Mouse (Mus musculus): ENCODE results near the gene Rbm3. TPM values are rescaled to one million over a fixed set of nuclear protein-coding genes. Genes with fewer than 3 reads are reported as not detected.

Gene Rbm3
- polyA plus RNA-seq, 1 experiment from 2014 or later, result 450 TPM

- WGBS, result 17% methylated on average over 54 of the region's 56 CpGs
- H3K27ac ChIP-seq (ENCODE audit: low read depth, low read length), result no peak within 1 kb of the TSS
- ATAC-seq (ENCODE audit: low FRiP score), result peak; percentile 90
Measured at GRCm38 (mm10) chrX:8175504-8176385, 30.1 kb upstream of the Rbm3 start, which contains the start of gene Tbc1d25. Gene Tbc1d25 (minus strand): TSS chrX:8176181.

GRCm38 (mm10) chrX:8175169-8175503 is 29.5 kb upstream of the Rbm3 start:
- WGBS, result 19% methylated on average over 4 of the region's 4 CpGs
- no peaks in the 10 kb centered on the region for H3K9me3 ChIP-seq (ENCODE audit: control insufficient read depth, low read length)
- H3K27me3 ChIP-seq (ENCODE audit: control insufficient read depth, insufficient read depth, low read length), result no peaks in the 10 kb centered on the region
- peak overlapping the region; percentile 37 for H3K4me2 ChIP-seq (replicated peaks; ENCODE audit: low read depth, low read length)
- no peak overlapping the region for H3K27ac ChIP-seq (ENCODE audit: low read depth, low read length)
- no peak; the same call in 1 of the 2 replicates for ATAC-seq (ENCODE audit: low FRiP score)
- DNase-seq (ENCODE audit: low spot score), result no peak
- no peaks in the 10 kb centered on the region for H3K4me1 ChIP-seq (replicated peaks; ENCODE audit: control insufficient read depth, insufficient read depth, low read length)
- peak overlapping the region; percentile 54 for H3K9ac ChIP-seq (ENCODE audit: low read depth, low read length)
- H3K36me3 ChIP-seq (ENCODE audit: control insufficient read depth, insufficient read depth, low read length), result no peaks in the 10 kb centered on the region
- peak overlapping the region; percentile 54 for H3K4me3 ChIP-seq (ENCODE audit: low read depth, low read length)

More at GRCm38 (mm10) chrX:8175504-8176385, 30.1 kb upstream of the Rbm3 start, which contains the start of gene Tbc1d25:
- Histone ChIP-seq H3K36me3 (ENCODE audit: control insufficient read depth, insufficient read depth, low read length) (no peaks in the 10 kb centered on the region), H3K4me1 (replicated peaks; ENCODE audit: control insufficient read depth, insufficient read depth, low read length) (no peaks in the 10 kb centered on the region), H3K27me3 (ENCODE audit: control insufficient read depth, insufficient read depth, low read length) (no peaks in the 10 kb centered on the region), H3K4me2 (replicated peaks; ENCODE audit: low read depth, low read length) (peak within 1 kb of the TSS; percentile 37), H3K9ac (ENCODE audit: low read depth, low read length) (peak within 1 kb of the TSS; percentile 54), H3K9me3 (ENCODE audit: control insufficient read depth, low read length) (no peaks in the 10 kb centered on the region), H3K4me3 (ENCODE audit: low read depth, low read length) (peak within 1 kb of the TSS; percentile 54)
- peak; percentile 82 for DNase-seq (ENCODE audit: low spot score)

- 94% methylated on average over 10 of the region's 10 CpGs for WGBS
- Histone ChIP-seq H3K27ac (ENCODE audit: low read depth, low read length) (no peak overlapping the region), H3K9me3 (ENCODE audit: control insufficient read depth, low read length) (no peaks in the 10 kb centered on the region), H3K36me3 (ENCODE audit: control insufficient read depth, insufficient read depth, low read length) (no peaks in the 10 kb centered on the region), H3K9ac (ENCODE audit: low read depth, low read length) (no peak overlapping the region), H3K4me1 (replicated peaks; ENCODE audit: control insufficient read depth, insufficient read depth, low read length) (no peaks in the 10 kb centered on the region), H3K4me2 (replicated peaks; ENCODE audit: low read depth, low read length) (no peak overlapping the region), H3K27me3 (ENCODE audit: control insufficient read depth, insufficient read depth, low read length) (no peaks in the 10 kb centered on the region), H3K4me3 (ENCODE audit: low read depth, low read length) (no peak overlapping the region)
- ATAC-seq (ENCODE audit: low FRiP score) (no peak), DNase-seq (ENCODE audit: low spot score) (no peak)
Measured at GRCm38 (mm10) chrX:8167716-8168647, 22.3 kb upstream of the Rbm3 start.

- Histone ChIP-seq H3K4me3 (ENCODE audit: low read depth, low read length) (no peak overlapping the region), H3K27ac (ENCODE audit: low read depth, low read length) (no peak overlapping the region), H3K4me2 (replicated peaks; ENCODE audit: low read depth, low read length) (no peak overlapping the region), H3K9ac (ENCODE audit: low read depth, low read length) (no peak overlapping the region), H3K27me3 (ENCODE audit: control insufficient read depth, insufficient read depth, low read length) (no peaks in the 10 kb centered on the region), H3K4me1 (replicated peaks; ENCODE audit: control insufficient read depth, insufficient read depth, low read length) (no peaks in the 10 kb centered on the region), H3K9me3 (ENCODE audit: control insufficient read depth, low read length) (no peaks in the 10 kb centered on the region), H3K36me3 (ENCODE audit: control insufficient read depth, insufficient read depth, low read length) (no peaks in the 10 kb centered on the region)
- no peak for DNase-seq (ENCODE audit: low spot score)
- 90% methylated on average over 4 of the region's 4 CpGs for WGBS
- ATAC-seq (ENCODE audit: low FRiP score), result no peak
Measured at GRCm38 (mm10) chrX:8164471-8164870, 18.8 kb upstream of the Rbm3 start.

- ATAC-seq (ENCODE audit: low FRiP score) (no peak), DNase-seq (ENCODE audit: low spot score) (no peak)
- H3K27ac ChIP-seq (ENCODE audit: low read depth, low read length), result no peak overlapping the region
- no peaks in the 10 kb centered on the region for H3K27me3 ChIP-seq (ENCODE audit: control insufficient read depth, insufficient read depth, low read length)
- no peaks in the 10 kb centered on the region for H3K9me3 ChIP-seq (ENCODE audit: control insufficient read depth, low read length)
- WGBS, result 90% methylated on average over 5 of the region's 5 CpGs
- H3K36me3 ChIP-seq (ENCODE audit: control insufficient read depth, insufficient read depth, low read length), result no peaks in the 10 kb centered on the region
- H3K4me1 ChIP-seq (replicated peaks; ENCODE audit: control insufficient read depth, insufficient read depth, low read length), result no peaks in the 10 kb centered on the region
- H3K9ac ChIP-seq (ENCODE audit: low read depth, low read length), result no peak overlapping the region
- no peak overlapping the region for H3K4me2 ChIP-seq (replicated peaks; ENCODE audit: low read depth, low read length)
- no peak overlapping the region for H3K4me3 ChIP-seq (ENCODE audit: low read depth, low read length)
Measured at GRCm38 (mm10) chrX:8163076-8163475, 17.4 kb upstream of the Rbm3 start.

- Histone ChIP-seq H3K27me3 (ENCODE audit: control insufficient read depth, insufficient read depth, low read length) (no peaks in the 10 kb centered on the region), H3K4me1 (replicated peaks; ENCODE audit: control insufficient read depth, insufficient read depth, low read length) (peaks cover 4% of the 10 kb centered on the region; the same call in 1 of the 2 replicates), H3K36me3 (ENCODE audit: control insufficient read depth, insufficient read depth, low read length) (no peaks in the 10 kb centered on the region), H3K4me2 (replicated peaks; ENCODE audit: low read depth, low read length) (peak overlapping the region; percentile 72), H3K9me3 (ENCODE audit: control insufficient read depth, low read length) (no peaks in the 10 kb centered on the region), H3K9ac (ENCODE audit: low read depth, low read length) (peak overlapping the region; percentile 83; the same call in 1 of the 2 replicates), H3K27ac (ENCODE audit: low read depth, low read length) (no peak overlapping the region), H3K4me3 (ENCODE audit: low read depth, low read length) (peak overlapping the region; percentile 57)
- no peak for ATAC-seq (ENCODE audit: low FRiP score)
- 77% methylated on average over 7 of the region's 7 CpGs for WGBS
- DNase-seq (ENCODE audit: low spot score), result no peak
Measured at GRCm38 (mm10) chrX:8143750-8144149, 1.9 kb downstream of the Rbm3 start.

- Histone ChIP-seq H3K9ac (ENCODE audit: low read depth, low read length) (no peak overlapping the region), H3K4me3 (ENCODE audit: low read depth, low read length) (no peak overlapping the region), H3K36me3 (ENCODE audit: control insufficient read depth, insufficient read depth, low read length) (no peaks in the 10 kb centered on the region), H3K4me1 (replicated peaks; ENCODE audit: control insufficient read depth, insufficient read depth, low read length) (peaks cover 4% of the 10 kb centered on the region; the same call in 1 of the 2 replicates), H3K27me3 (ENCODE audit: control insufficient read depth, insufficient read depth, low read length) (no peaks in the 10 kb centered on the region), H3K9me3 (ENCODE audit: control insufficient read depth, low read length) (no peaks in the 10 kb centered on the region), H3K27ac (ENCODE audit: low read depth, low read length) (no peak overlapping the region), H3K4me2 (replicated peaks; ENCODE audit: low read depth, low read length) (no peak overlapping the region)
- DNase-seq (ENCODE audit: low spot score), result no peak
- 87% methylated on average over 7 of the region's 7 CpGs for WGBS
- ATAC-seq (ENCODE audit: low FRiP score), result no peak
Measured at GRCm38 (mm10) chrX:8142948-8143347, 2.7 kb downstream of the Rbm3 start.

- ATAC-seq (ENCODE audit: low FRiP score) (no peak), DNase-seq (ENCODE audit: low spot score) (no peak)
- H3K9me3 ChIP-seq (ENCODE audit: control insufficient read depth, low read length), result no peaks in the 10 kb centered on the region
- no peak overlapping the region for H3K27ac ChIP-seq (ENCODE audit: low read depth, low read length)
- no peaks in the 10 kb centered on the region for H3K27me3 ChIP-seq (ENCODE audit: control insufficient read depth, insufficient read depth, low read length)
- WGBS, result 78% methylated on average over 3 of the region's 3 CpGs
- H3K4me1 ChIP-seq (replicated peaks; ENCODE audit: control insufficient read depth, insufficient read depth, low read length), result peaks cover 4% of the 10 kb centered on the region; the same call in 1 of the 2 replicates
- no peak overlapping the region for H3K4me2 ChIP-seq (replicated peaks; ENCODE audit: low read depth, low read length)
- no peak overlapping the region for H3K4me3 ChIP-seq (ENCODE audit: low read depth, low read length)
- H3K36me3 ChIP-seq (ENCODE audit: control insufficient read depth, insufficient read depth, low read length), result no peaks in the 10 kb centered on the region
- H3K9ac ChIP-seq (ENCODE audit: low read depth, low read length), result no peak overlapping the region
Measured at GRCm38 (mm10) chrX:8141058-8141457, 4.6 kb downstream of the Rbm3 start.
